Mouse (Mus musculus) liver, embryonic 14.5 days (tissue): ENCODE results near the gene Dnm3. TPM values are rescaled to one million over a fixed set of nuclear protein-coding genes. Genes with fewer than 3 reads are reported as not detected.

Experiments used
- ATAC-seq: fragments of 200-750 bp; cut with Nextera tagmentation; 2 replicates; pipeline ENCODE4 v1.8.0; 2017; ENCODE audit warnings: moderate number of reproducible peaks, mild to moderate bottlenecking, moderate library complexity; ENCODE audit not compliant: insufficient read depth
- DNase-seq, 3 experiments: peaks; one replicate each; pipeline ENCODE4 v3.0.0-alpha.2; 2012 to 2013; ENCODE audit warnings: low read depth in 3 of 3, low spot score in 3 of 3
- H3K27ac ChIP-seq: fragments of 300-500 bp; sonication (generic); 2 replicates; pipeline ENCODE4 v1.5.1; 2014; ENCODE audit warnings: moderate library complexity, mild to moderate bottlenecking, control low read depth, inconsistent platforms
- H3K27me3 ChIP-seq: fragments of 300-500 bp; sonication (generic); 2 replicates; pipeline ENCODE4 v1.6.1; 2014; ENCODE audit warnings: mild to moderate bottlenecking, low read length, moderate library complexity; ENCODE audit not compliant: control insufficient read depth, insufficient read depth
- H3K36me3 ChIP-seq: fragments of 300-500 bp; sonication (generic); replicated peaks from 2 replicates; pipeline ENCODE4 v1.6.1; 2014; ENCODE audit warnings: low read depth; ENCODE audit not compliant: control insufficient read depth, insufficient read depth
- H3K4me1 ChIP-seq, 2 experiments: fragments of 200-500 bp in 1 of 2; fragments of 300-500 bp in 1 of 2; sonication (generic) in 1 of 2; replicated peaks; 2 replicates each; pipeline ENCODE4 v1.6.1; 2012 to 2014; ENCODE audit warnings: antibody characterized with exemption in 1 of 2, inconsistent platforms in 1 of 2, low read length in 1 of 2; ENCODE audit not compliant: control insufficient read depth in 2 of 2, insufficient read depth in 2 of 2
- H3K4me2 ChIP-seq: fragments of 300-500 bp; sonication (generic); 2 replicates; pipeline ENCODE4 v1.6.1; 2014; ENCODE audit warnings: low read depth, mild to moderate bottlenecking, control low read depth, moderate library complexity
- H3K4me3 ChIP-seq, 2 experiments: fragments of 200-500 bp in 1 of 2; fragments of 300-500 bp in 1 of 2; sonication (generic) in 1 of 2; 2 replicates each; pipeline ENCODE4 v1.5.1; 2012 to 2014; ENCODE audit warnings: low read depth in 2 of 2, low read length in 2 of 2, mild to moderate bottlenecking in 2 of 2, control low read depth in 1 of 2, inconsistent platforms in 1 of 2, moderate library complexity in 1 of 2; ENCODE audit not compliant: insufficient read depth in 1 of 2
- H3K9ac ChIP-seq: fragments of 300-500 bp; sonication (generic); replicated peaks from 2 replicates; pipeline ENCODE4 v1.6.1; 2014; ENCODE audit warnings: mild to moderate bottlenecking, control low read depth, moderate library complexity
- H3K9me3 ChIP-seq: fragments of 300-500 bp; sonication (generic); 2 replicates; pipeline ENCODE4 v1.6.1; 2016; ENCODE audit warnings: low read length, mixed read lengths; ENCODE audit not compliant: control insufficient read depth
- CTCF ChIP-seq: IDR thresholded peaks from 2 replicates; pipeline ENCODE4 v1.5.1; 2016; ENCODE audit warnings: antibody characterized with exemption, low read depth, control low read depth
- EP300 ChIP-seq: IDR thresholded peaks from 2 replicates; pipeline ENCODE4 v1.6.1; 2016; ENCODE audit warnings: antibody characterized with exemption, low read depth
- WGBS: fragments of 180-500 bp; shearing (Covaris S2); extraction: QIAGEN DNeasy Blood & Tissue Kit; methylation state at CpG from one replicate; pipeline ENCODE4 v1.1.7; 2014; ENCODE audit not compliant: insufficient replicate concordance; 5-methylcytosine and 5-hydroxymethylcytosine counted together
- polyA plus RNA-seq, 2 experiments: library from polyadenylated mRNA; depleted of rRNA in 1 of 2; stranded (reverse) in 1 of 2; unstranded in 1 of 2; fragments of >200 nt; fragmentation: Nextera tagmentation in 1 of 2; extraction: Ambion mirVana in 1 of 2; gene quantifications; 2 replicates each; pipeline versions ENCODE4 v1.2.1 to v1.2.3; 2012 to 2014

Gene Dnm3
- polyA plus RNA-seq, 2 experiments: 0.61 to 0.96 TPM

DNA sequence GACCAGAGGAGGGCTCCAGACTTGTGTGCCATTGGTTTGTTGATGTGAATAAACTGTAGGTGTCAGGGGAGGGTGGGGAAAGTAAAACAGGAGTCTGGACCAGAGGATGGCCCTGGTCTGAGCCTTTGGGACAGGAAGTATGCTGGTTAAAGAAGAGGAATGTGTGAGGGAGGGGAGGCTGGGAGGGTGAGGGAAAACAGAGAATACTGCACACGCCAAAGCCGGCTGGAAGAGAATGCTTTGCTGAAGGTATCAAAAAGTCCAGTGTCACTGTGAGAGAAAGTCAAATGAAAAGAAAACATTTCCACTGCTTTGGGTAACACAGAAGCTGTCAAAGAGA, 234.2 kb downstream of the Dnm3 start:
- H3K9me3 ChIP-seq: no peaks in the 10 kb centered on the region
- no peak overlapping the region for H3K27ac ChIP-seq
- no peak overlapping the region for H3K9ac ChIP-seq
- H3K4me1 ChIP-seq: no peaks in the 10 kb centered on the region
- 60% methylated on average over 2 of the region's 2 CpGs for WGBS
- H3K36me3 ChIP-seq: no peaks in the 10 kb centered on the region
- no peaks in the 10 kb centered on the region for H3K27me3 ChIP-seq
- TF ChIP-seq EP300 (no peak), CTCF (no peak)
- H3K4me2 ChIP-seq: no peak overlapping the region
- ATAC-seq (no peak), DNase-seq (no peak)
- H3K4me3 ChIP-seq: no peak overlapping the region

- TF ChIP-seq CTCF (no peak), EP300 (no peak)
- no peaks in the 10 kb centered on the region for H3K36me3 ChIP-seq
- no peaks in the 10 kb centered on the region for H3K9me3 ChIP-seq
- H3K4me1 ChIP-seq: no peaks in the 10 kb centered on the region
- DNase-seq (no peak), ATAC-seq (no peak)
- no peak overlapping the region for H3K4me3 ChIP-seq
- H3K4me2 ChIP-seq: no peak overlapping the region
- no peaks in the 10 kb centered on the region for H3K27me3 ChIP-seq
- no peak overlapping the region for H3K9ac ChIP-seq
- WGBS: 55% methylated on average over 7 of the region's 7 CpGs
- no peak overlapping the region for H3K27ac ChIP-seq
Observed at GRCm38 (mm10) chr1:162242980-162243650, 234.7 kb downstream of the Dnm3 start.

DNA sequence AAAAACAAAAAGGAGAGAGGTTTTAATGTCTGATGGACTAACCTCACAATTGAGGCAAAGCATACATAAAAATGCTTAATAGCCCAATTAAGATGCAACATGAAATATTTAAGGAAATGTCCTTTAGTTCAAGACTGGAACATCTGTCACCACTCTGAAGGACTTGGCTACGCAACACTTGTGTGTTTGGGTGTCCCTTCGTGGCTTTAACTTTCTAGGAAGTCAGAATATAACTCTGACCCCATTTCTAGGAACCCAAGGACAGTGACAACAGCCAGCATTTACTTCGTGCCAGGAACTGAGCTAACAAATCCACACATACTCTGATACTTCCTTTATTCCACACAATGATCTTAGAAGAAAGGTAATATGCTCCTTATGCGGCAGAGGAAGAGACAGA, 237.1 kb downstream of the Dnm3 start:
- DNase-seq: no peak

GRCm38 (mm10) chr1:162238646-162239045, 239.2 kb downstream of the Dnm3 start:
- Histone ChIP-seq H3K4me1 (no peaks in the 10 kb centered on the region), H3K4me2 (no peak overlapping the region), H3K9ac (no peak overlapping the region), H3K36me3 (no peaks in the 10 kb centered on the region), H3K9me3 (no peaks in the 10 kb centered on the region), H3K27me3 (no peaks in the 10 kb centered on the region), H3K4me3 (no peak overlapping the region), H3K27ac (no peak overlapping the region)
- WGBS: 43% methylated on average over 3 of the region's 3 CpGs
- TF ChIP-seq EP300 (no peak), CTCF (no peak)
- DNase-seq (no peak), ATAC-seq (no peak)

More for the DNA sequence above, 237.1 kb downstream of the Dnm3 start:
- no peak for TF ChIP-seq EP300
- no peak for TF ChIP-seq CTCF
- no peaks in the 10 kb centered on the region for H3K9me3 ChIP-seq
- H3K4me3 ChIP-seq: no peak overlapping the region
- H3K9ac ChIP-seq: no peak overlapping the region
- H3K27me3 ChIP-seq: no peaks in the 10 kb centered on the region
- no peak overlapping the region for H3K27ac ChIP-seq
- WGBS: 48% methylated on average over 4 of the region's 4 CpGs
- no peaks in the 10 kb centered on the region for H3K36me3 ChIP-seq
- no peaks in the 10 kb centered on the region for H3K4me1 ChIP-seq
- no peak for ATAC-seq
- no peak overlapping the region for H3K4me2 ChIP-seq

GRCm38 (mm10) chr1:162236624-162237159, 241.1 kb downstream of the Dnm3 start:
- no peaks in the 10 kb centered on the region for H3K4me1 ChIP-seq
- H3K4me2 ChIP-seq: no peak overlapping the region
- H3K36me3 ChIP-seq: no peaks in the 10 kb centered on the region
- H3K4me3 ChIP-seq: no peak overlapping the region
- ATAC-seq: no peak
- H3K9me3 ChIP-seq: no peaks in the 10 kb centered on the region
- 70% methylated on average over 7 of the region's 7 CpGs for WGBS
- H3K27me3 ChIP-seq: no peaks in the 10 kb centered on the region
- H3K27ac ChIP-seq: no peak overlapping the region
- no peak for DNase-seq
- no peak overlapping the region for H3K9ac ChIP-seq
- TF ChIP-seq CTCF (no peak), EP300 (no peak)
